Mouse (Mus musculus) Patski (cell line): Measurements from ENCODE around the gene Hist1h4h. TPM values are rescaled to one million over a fixed set of nuclear protein-coding genes. Genes with fewer than 3 reads are reported as not detected.
"Not testable (repeated sequence)": the region's sequence is repeated elsewhere in the genome, so short reads cannot be mapped to it uniquely, and the experiment has no call there.

Experiments used
- ATAC-seq: fragments of 100-300 bp; one replicate; pipeline ENCODE4 v1.8.0; 2021
- CTCF ChIA-PET: fragments of 350-600 bp; sonication (Branson Sonifier 250); formaldehyde crosslinking; loops from one replicate; lab custom pipeline; 2022; ENCODE audit warnings: inconsistent platforms; lab: Charles Lee
- POLR2A ChIA-PET: fragments of 350-600 bp; sonication (Branson Sonifier 250); formaldehyde crosslinking; loops from one replicate; lab custom pipeline; 2022; ENCODE audit warnings: antibody characterized with exemption, inconsistent platforms; lab: Charles Lee
- DNase-seq: peaks from one replicate; pipeline ENCODE4 v3.0.0-alpha.2; 2011; ENCODE audit warnings: low read depth, low spot score
- H3K27me3 ChIP-seq: fragments of 371-371 bp; one replicate; pipeline ENCODE4 v1.5.1; 2021
- CTCF ChIP-seq: fragments of 100-300 bp; IDR thresholded peaks from one replicate; pipeline ENCODE4 v1.5.1; 2021
- in situ Hi-C: fragments of 300-500 bp; cut with MboI; formaldehyde crosslinking; loops from 3 replicates; pipeline ENCODE4 v1.11.1; 2018; ENCODE audit warnings: low pct_unique_long_range_greater_than_20kb, mixed read lengths
- polyA plus RNA-seq: library from polyadenylated mRNA; unstranded; gene quantifications from one replicate; pipeline ENCODE4 v1.2.3, GENCODE M21; 2021

Gene Hist1h4h
- polyA plus RNA-seq, 1 experiment from 2014 or later: 7.0 TPM

DNA sequence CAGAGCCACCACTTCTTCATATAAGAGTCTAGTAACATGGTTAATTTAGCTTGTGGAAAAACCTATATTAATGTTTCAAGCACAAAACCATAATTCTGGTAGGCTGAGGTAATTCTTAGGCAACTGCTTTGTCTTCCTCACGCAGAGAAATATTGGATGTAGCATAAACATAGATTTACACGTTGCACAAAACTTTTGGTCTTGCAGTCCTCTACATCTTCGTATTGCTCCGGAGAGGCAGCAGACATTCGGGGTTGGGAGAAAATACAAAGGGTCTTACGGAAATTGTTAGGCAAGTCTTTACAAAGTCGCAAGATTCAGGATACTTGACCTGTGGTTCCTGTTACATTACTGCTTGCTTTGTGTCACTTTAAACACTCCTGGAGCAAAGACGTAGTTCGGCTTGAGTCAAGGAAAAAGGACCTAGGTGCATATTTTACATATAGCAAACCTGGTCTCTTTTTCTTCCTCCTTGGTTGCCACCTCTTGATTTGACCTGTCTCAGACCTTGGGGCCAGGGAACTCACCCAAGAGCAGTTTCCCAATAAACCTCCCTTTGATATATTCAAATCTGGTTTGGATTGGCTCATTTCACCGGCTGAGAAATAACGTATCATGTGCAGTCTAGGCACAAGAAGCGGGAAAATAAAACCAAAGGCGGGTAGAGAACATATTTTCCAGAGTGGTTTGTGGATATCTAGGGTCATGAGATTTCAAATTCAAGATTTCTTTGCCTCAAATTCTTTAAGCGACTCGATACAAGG, 3.7 kb downstream of the Hist1h4h start:
- DNase-seq (no peak), ATAC-seq (peak; percentile 19)
- in situ Hi-C loops: loop anchor here (5.0 to 10.0 kb wide), 3 partner anchors 63 to 1820 kb away; partner anchors contain the start of genes Hist1h2ag, Hist1h2ai, Hist1h2bj and Hist1h2bl
- TF ChIP-seq CTCF: no peak
- ChIA-PET CTCF (interaction anchor here (1.1 to 1.6 kb wide), 2 partner anchors 9 to 20 kb away, joined by 4 to 6 read pairs; partner anchors contain the start of gene Hist1h2bh), POLR2A (interaction anchor here (0.6 kb wide), 1 partner anchor 48 kb away, joined by 3 read pairs; no protein-coding TSS in a partner anchor)
- H3K27me3 ChIP-seq: no peaks in the 10 kb centered on the region

DNA sequence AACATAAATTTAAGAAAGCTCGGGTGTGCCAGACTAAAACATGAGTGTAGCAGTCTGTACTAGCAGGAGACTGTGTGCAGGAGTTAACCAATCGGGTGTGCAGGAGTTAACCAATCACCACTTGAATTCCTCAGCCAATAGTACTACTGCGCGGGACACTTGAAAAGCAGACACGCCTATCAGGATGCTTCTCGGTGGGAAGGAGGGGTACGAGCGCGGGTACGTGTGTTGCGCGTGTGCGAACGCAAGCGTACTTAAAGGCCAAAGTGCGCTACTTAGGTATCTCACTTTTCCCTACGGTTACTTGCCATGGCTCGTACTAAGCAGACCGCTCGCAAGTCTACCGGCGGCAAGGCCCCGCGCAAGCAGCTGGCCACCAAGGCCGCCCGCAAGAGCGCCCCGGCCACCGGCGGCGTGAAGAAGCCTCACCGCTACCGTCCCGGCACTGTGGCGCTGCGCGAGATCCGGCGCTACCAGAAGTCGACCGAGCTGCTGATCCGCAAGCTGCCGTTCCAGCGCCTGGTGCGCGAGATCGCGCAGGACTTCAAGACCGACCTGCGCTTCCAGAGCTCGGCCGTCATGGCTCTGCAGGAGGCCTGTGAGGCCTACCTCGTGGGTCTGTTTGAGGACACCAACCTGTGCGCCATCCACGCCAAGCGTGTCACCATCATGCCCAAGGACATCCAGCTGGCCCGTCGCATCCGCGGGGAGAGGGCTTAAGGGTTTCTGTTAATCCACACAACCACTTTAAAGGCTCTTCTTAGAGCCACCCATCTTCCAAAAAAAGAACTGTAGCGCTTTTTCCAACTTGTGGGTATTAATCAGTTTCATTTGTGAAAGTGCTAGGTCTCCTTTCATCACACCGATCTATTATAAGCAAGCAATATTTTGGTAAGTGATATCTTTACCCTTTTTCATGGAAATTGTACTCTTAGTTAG, 4.6 kb downstream of the Hist1h4h start, which contains the start of gene Hist1h3g:
Hist1h3g (plus strand) TSS at position 286 of the 939 bp plus-strand sequence.
- peak; percentile 61 for ATAC-seq
- CTCF ChIA-PET, H3K27me3 ChIP-seq, DNase-seq: not testable (repeated sequence)
- in situ Hi-C loops: loop anchor here (10.0 kb wide), 1 partner anchor 1821 kb away; the partner anchor contains the start of genes Hist1h2ai, Hist1h2bl and Hist1h3h
- POLR2A ChIA-PET: interaction anchor here (0.6 kb wide), 1 partner anchor 47 kb away, joined by 3 read pairs; no protein-coding TSS in a partner anchor

DNA sequence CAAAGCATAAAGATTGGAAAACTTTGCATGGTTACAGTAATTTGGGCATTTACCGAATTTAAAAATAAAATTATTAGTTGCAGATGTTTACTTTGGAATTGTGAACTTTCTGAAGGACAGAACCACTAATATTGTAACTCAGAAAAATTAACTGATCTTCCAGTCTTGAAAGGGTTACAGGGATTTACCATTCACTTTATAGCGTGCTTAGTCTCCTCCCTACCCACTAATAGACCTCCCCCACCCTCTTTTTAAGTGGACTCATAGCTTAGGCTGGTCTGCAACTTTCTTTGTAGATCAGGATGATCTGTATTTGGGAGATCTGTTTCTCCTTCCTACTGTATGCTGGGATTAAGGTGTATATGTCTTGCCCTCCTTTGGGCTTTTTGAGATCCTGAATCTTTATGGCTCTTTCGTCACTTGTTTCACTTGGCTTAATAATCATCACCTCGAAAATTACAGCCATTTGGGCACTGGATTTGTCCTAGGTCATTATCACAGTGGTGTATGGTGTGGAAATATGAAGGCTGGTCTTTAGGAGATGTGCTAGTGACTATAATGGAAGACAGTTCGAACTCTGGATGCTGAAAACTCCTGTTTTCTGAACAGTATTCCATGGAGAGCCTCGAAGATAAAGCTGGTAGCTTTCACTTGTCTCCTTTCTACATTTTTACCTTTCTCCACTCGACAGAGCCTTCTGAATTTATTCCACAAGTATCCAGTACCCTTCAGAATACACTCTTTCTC, 5.4 kb downstream of the Hist1h4h start:
- DNase-seq (no peak), ATAC-seq (no peak)
- no peak for TF ChIP-seq CTCF
- in situ Hi-C loops: loop anchor here (10.0 kb wide), 1 partner anchor 1821 kb away; the partner anchor contains the start of genes Hist1h2ai, Hist1h2bl and Hist1h3h
- POLR2A ChIA-PET: no interaction called here
- CTCF ChIA-PET: no interaction called here
- H3K27me3 ChIP-seq: no peaks in the 10 kb centered on the region

DNA sequence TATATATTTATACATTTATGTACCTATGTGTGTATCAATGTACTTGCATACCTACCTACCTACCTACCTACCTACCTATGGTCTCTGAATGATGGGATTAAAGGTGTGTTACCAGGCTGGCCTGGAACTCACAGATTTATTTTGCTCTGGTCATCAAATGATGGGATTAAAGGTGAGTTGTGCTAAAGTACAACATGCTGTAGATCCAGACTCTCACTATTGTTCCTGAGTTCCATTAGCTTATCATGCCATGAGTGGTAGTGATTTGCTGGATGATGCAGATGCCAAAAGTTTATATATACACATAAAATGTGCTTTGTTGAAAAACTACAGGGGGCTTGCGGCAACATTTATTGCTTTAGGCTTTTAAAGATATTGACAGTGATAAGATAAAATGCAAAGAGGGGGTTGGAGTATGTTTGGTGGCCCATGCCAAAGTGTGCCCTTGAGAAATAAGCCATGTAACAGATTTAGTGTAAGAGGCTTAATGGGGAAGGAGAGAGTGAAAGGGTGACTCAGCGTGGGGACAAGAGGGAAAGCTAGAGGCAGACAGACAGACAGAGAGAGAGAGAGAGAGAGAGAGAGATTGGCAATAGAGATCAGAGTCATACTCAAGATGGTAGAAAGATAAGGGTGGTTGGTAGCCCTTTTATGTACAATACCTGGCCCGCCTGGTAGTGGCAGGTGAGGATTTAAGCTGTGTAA, 6.3 kb downstream of the Hist1h4h start:
- CTCF ChIA-PET: no interaction called here
- DNase-seq: no peak
- ATAC-seq: no peak
- POLR2A ChIA-PET: no interaction called here
- no peak for TF ChIP-seq CTCF
- in situ Hi-C loops: loop anchor here (10.0 kb wide), 1 partner anchor 1822 kb away; the partner anchor contains the start of genes Hist1h2ai, Hist1h2bl and Hist1h3h
- no peaks in the 10 kb centered on the region for H3K27me3 ChIP-seq

DNA sequence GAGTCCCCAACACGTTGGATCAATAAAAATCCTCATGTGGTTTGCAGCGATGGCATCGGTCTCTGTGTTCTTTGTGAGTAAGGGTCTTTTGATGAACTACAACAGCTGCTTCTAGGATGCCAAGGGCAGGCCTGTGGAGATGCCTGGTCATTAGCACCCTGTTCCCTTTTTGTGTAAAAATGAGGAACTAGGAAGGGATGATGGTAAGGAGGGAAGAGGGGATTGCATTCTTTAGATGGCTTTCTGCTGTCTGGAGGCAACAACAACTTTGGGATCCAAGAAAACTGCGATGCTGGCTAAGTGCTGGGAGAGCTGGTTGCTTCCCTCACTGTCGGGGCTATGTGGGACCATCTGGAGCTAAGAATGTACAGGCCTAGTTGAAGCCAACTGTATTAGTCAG, 7.4 kb downstream of the Hist1h4h start:
- no peaks in the 10 kb centered on the region for H3K27me3 ChIP-seq
- DNase-seq: no peak
- POLR2A ChIA-PET: no interaction called here
- no peak for ATAC-seq
- in situ Hi-C loops: loop anchor here (10.0 kb wide), 1 partner anchor 1823 kb away; the partner anchor contains the start of genes Hist1h2ai, Hist1h2bl and Hist1h3h
- CTCF ChIA-PET: no interaction called here
- no peak for TF ChIP-seq CTCF

DNA sequence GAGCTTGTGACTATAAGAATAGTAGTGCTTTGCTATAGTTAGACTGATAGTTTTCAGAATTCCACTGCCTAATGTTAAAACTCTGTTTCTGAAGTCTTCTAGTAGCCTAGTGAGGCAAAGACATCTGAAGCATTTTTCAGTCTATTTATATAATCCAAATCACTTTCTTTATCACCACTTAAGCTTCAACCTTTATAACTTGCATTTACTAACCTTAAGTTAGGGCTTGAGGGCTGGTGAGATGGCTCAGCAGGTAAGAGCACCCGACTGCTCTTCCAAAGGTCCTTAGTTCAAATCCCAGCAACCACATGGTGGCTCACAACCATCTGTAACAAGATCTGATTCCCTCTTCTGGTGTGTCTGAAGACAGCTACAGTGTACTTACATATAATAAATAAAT, 9.0 kb downstream of the Hist1h4h start:
- DNase-seq, ATAC-seq, H3K27me3 ChIP-seq, POLR2A ChIA-PET: not testable (repeated sequence)
- in situ Hi-C loops: loop anchor here (10.0 kb wide), 1 partner anchor 1825 kb away; the partner anchor contains the start of genes Hist1h2ai, Hist1h2bl and Hist1h3h
- CTCF ChIA-PET: interaction anchor here (1.6 kb wide), 1 partner anchor 45 kb away, joined by 3 read pairs; no protein-coding TSS in a partner anchor

DNA sequence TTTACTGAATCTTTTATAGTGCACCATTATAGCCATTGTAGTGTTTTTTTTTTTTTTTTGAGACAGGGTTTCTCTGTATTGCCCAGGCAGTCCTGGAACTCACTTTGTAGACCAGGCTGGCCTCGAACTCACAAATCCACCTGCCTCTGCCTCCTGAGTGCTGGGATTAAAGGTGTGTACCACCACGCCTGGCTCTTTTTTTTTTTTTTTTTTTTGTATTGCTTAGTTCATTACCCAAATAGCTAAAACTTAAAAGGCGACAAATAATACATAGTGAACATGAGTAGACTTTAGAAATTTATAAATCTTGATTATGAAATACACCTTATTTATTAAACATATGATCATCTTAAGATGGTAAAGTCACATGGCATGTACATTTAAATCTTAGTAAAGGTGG, 10.6 kb downstream of the Hist1h4h start:
- in situ Hi-C loops: no loop called here
- no peaks in the 10 kb centered on the region for H3K27me3 ChIP-seq
- CTCF ChIA-PET: interaction anchor here (1.2 kb wide), 1 partner anchor 26 kb away, joined by 3 read pairs; no protein-coding TSS in a partner anchor
- DNase-seq (no peak), ATAC-seq (no peak)
- POLR2A ChIA-PET: interaction anchor here (0.6 to 1.8 kb wide), 5 partner anchors 8 to 1754 kb away, joined by 3 to 15 read pairs (median 3); partner anchors contain the start of genes Hist1h2an and Hist1h2bp
- no peak for TF ChIP-seq CTCF

DNA sequence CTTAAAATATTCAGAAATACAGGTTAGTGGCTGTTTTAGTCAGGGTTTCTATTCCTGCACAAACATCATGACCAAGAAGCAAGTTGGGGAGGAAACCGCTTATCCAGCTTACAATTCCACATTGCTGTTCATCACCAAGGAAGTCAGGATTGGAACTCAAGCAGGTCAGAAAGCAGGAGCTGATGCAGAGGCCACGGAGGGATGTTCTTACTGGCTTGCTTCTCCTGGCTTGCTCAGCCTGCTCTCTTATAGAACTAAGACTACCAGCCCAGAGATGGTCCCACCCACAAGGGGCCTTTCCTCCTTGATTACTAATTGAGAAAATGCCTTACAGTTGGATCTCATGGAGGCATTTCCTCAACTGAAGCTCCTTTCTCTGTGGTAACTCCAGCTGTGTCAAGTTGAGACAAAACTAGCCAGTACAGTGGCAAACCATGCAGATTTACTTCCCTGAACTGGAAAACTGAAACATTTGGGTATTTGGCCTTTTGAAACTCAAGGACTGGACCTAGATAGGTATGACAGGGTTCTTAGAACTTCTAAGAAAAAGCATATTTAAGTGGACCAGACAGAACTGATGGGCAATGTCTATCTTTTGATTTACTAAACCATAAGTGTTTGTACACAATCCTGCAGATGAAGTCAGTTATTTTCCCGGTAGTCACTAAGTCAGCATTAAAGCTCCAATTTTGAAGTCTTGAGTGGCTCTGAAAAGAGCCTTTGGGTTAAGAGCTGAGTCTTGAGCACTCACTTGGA, 11.6 kb downstream of the Hist1h4h start:
- in situ Hi-C loops, H3K27me3 ChIP-seq, ATAC-seq, DNase-seq: not testable (repeated sequence)
- CTCF ChIA-PET: interaction anchor here (1.3 kb wide), 2 partner anchors 9 to 10 kb away, joined by 3 to 4 read pairs; partner anchors contain the start of genes Hist1h1d and Hist1h2af
- POLR2A ChIA-PET: interaction anchor here (0.6 to 1.8 kb wide), 4 partner anchors 7 to 42 kb away, joined by 3 to 15 read pairs (median 4); no protein-coding TSS in a partner anchor

DNA sequence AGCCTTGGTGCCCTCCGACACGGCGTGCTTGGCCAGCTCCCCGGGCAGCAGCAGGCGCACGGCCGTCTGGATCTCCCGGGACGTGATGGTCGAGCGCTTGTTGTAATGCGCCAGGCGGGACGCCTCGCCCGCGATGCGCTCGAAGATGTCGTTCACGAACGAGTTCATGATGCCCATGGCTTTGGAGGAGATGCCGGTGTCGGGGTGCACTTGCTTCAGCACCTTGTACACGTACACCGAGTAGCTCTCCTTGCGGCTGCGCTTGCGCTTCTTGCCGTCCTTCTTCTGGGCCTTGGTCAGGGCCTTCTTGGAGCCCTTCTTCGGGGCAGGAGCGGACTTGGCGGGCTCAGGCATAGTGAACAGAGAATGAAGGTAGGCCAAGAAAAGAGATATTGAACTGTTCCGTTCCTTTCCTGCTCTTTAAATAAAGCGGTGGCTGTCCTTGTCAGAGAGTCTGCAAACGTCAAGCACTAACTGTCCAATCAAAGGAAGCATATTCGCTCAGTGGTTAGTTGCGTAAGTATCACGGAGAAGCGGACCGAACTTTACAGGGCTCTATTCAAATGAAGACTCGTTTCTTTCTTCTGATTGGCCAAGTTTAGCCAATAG, 12.3 kb downstream of the Hist1h4h start, which contains the start of gene Hist1h2bh:
Hist1h2bh (minus strand) TSS at position 394 of the 609 bp plus-strand sequence.
- in situ Hi-C loops, H3K27me3 ChIP-seq: not testable (repeated sequence)
- CTCF ChIA-PET: interaction anchor here (1.3 kb wide), 2 partner anchors 9 kb away, joined by 3 to 4 read pairs; partner anchors contain the start of genes Hist1h1d and Hist1h2af
- POLR2A ChIA-PET: interaction anchor here (1.4 to 1.8 kb wide), 2 partner anchors 8 to 41 kb away, joined by 5 to 15 read pairs; no protein-coding TSS in a partner anchor
- ATAC-seq (peak; percentile 94), DNase-seq (peak; percentile 83)
